Mouse (Mus musculus) MEL (cell line): ENCODE results near the gene Fam102a. TPM values are rescaled to one million over a fixed set of nuclear protein-coding genes. Genes with fewer than 3 reads are reported as not detected.

Experiments
- DNase-seq: peaks from one replicate; pipeline ENCODE4 v3.0.0; 2011; ENCODE audit warnings: low read depth, low spot score
- H3K27ac ChIP-seq: 2 replicates; pipeline ENCODE4 v1.5.1; 2012; ENCODE audit warnings: low read depth, mild to moderate bottlenecking, control low read depth, low read length, moderate library complexity; ENCODE audit not compliant: control insufficient read depth
- H3K27me3 ChIP-seq, 2 experiments: fragments of 150-350 bp in 1 of 2; sonication (generic) in 1 of 2; 2 replicates each; pipeline ENCODE4 v1.6.1; 2012; ENCODE audit warnings: low read length in 2 of 2, mild to moderate bottlenecking in 2 of 2, improper control_type of control experiment in 1 of 2, moderate library complexity in 1 of 2; ENCODE audit not compliant: insufficient read depth in 2 of 2, control insufficient read depth in 1 of 2
- H3K36me3 ChIP-seq, 2 experiments: 2 replicates each; pipeline ENCODE4 v1.6.1; 2012 to 2014; ENCODE audit warnings: low read length in 2 of 2, improper control_type of control experiment in 1 of 2, inconsistent platforms in 1 of 2, mild to moderate bottlenecking in 1 of 2; ENCODE audit not compliant: insufficient read depth in 2 of 2, control insufficient read depth in 1 of 2
- H3K4me1 ChIP-seq, 2 experiments: fragments of 150-350 bp in 1 of 2; sonication (generic) in 1 of 2; 2 replicates each; pipeline ENCODE4 v1.6.1; 2012; ENCODE audit warnings: low read length in 2 of 2, improper control_type of control experiment in 1 of 2, mild to moderate bottlenecking in 1 of 2; ENCODE audit not compliant: insufficient read depth in 2 of 2, control insufficient read depth in 1 of 2
- H3K4me3 ChIP-seq, 2 experiments: fragments of 150-350 bp in 1 of 2; sonication (generic) in 1 of 2; 2 replicates each; pipeline ENCODE4 v1.5.1; 2012; ENCODE audit warnings: low read depth in 2 of 2, low read length in 2 of 2, mild to moderate bottlenecking in 2 of 2, moderate library complexity in 2 of 2, control low read depth in 1 of 2, improper control_type of control experiment in 1 of 2; ENCODE audit not compliant: control insufficient read depth in 1 of 2, insufficient read depth in 1 of 2
- H3K79me2 ChIP-seq: 2 replicates; pipeline ENCODE4 v1.6.1; 2012; ENCODE audit warnings: mild to moderate bottlenecking, low read length, moderate library complexity; ENCODE audit not compliant: control insufficient read depth, poor library complexity, insufficient read depth
- H3K9ac ChIP-seq: 2 replicates; pipeline ENCODE4 v1.6.1; 2012; ENCODE audit warnings: low read depth, mild to moderate bottlenecking, control low read depth, low read length, moderate library complexity; ENCODE audit not compliant: control insufficient read depth, poor library complexity, severe bottlenecking
- H3K9me3 ChIP-seq: fragments of 150-350 bp; sonication (generic); replicated peaks from 2 replicates; pipeline ENCODE4 v1.6.1; 2012; ENCODE audit warnings: mild to moderate bottlenecking, low read length, improper control_type of control experiment, moderate library complexity; ENCODE audit not compliant: insufficient read depth
- BHLHE40 ChIP-seq: IDR thresholded peaks from 2 replicates; pipeline ENCODE4 v1.6.1; 2012; ENCODE audit warnings: low read depth, mild to moderate bottlenecking, inconsistent platforms, low read length, improper control_type of control experiment, borderline replicate concordance
- CHD1 ChIP-seq: IDR thresholded peaks from 2 replicates; pipeline ENCODE4 v1.6.1; 2012; ENCODE audit warnings: low read depth, mild to moderate bottlenecking, inconsistent platforms, low read length, improper control_type of control experiment
- CHD2 ChIP-seq: IDR thresholded peaks from 2 replicates; pipeline ENCODE4 v1.6.1; 2011; ENCODE audit warnings: low read length, improper control_type of control experiment
- GABPA ChIP-seq: IDR thresholded peaks from 2 replicates; pipeline ENCODE4 v1.6.1; 2012; ENCODE audit warnings: low read depth, mild to moderate bottlenecking, inconsistent platforms, low read length, improper control_type of control experiment, moderate library complexity
- HCFC1 ChIP-seq: IDR thresholded peaks from 2 replicates; pipeline ENCODE4 v1.6.1; 2012; ENCODE audit warnings: low read depth, mild to moderate bottlenecking, inconsistent platforms, low read length, improper control_type of control experiment, moderate library complexity
- JUND ChIP-seq: IDR thresholded peaks from 2 replicates; pipeline ENCODE4 v1.6.1; 2011; ENCODE audit warnings: low read depth, mild to moderate bottlenecking, improper control_type of control experiment, low read length
- MAFK ChIP-seq: IDR thresholded peaks from 2 replicates; pipeline ENCODE4 v1.6.1; 2011; ENCODE audit warnings: low read depth, mild to moderate bottlenecking, low read length, improper control_type of control experiment, borderline replicate concordance
- MAX ChIP-seq: IDR thresholded peaks from 2 replicates; pipeline ENCODE4 v1.6.1; 2011; ENCODE audit warnings: low read length, improper control_type of control experiment
- MAZ ChIP-seq: IDR thresholded peaks from 2 replicates; pipeline ENCODE4 v1.6.1; 2012; ENCODE audit warnings: low read depth, mild to moderate bottlenecking, inconsistent platforms, low read length, improper control_type of control experiment
- POLR2AphosphoS5 ChIP-seq: IDR thresholded peaks from 2 replicates; pipeline ENCODE4 v1.6.1; 2012; ENCODE audit warnings: low read depth, borderline replicate concordance, mild to moderate bottlenecking, inconsistent platforms, low read length, moderate library complexity, mixed read lengths
- RAD21 ChIP-seq: IDR thresholded peaks from 2 replicates; pipeline ENCODE4 v1.6.1; 2011; ENCODE audit warnings: mild to moderate bottlenecking, low read depth, low read length, improper control_type of control experiment
- RCOR1 ChIP-seq: IDR thresholded peaks from 2 replicates; pipeline ENCODE4 v1.6.1; 2012; ENCODE audit warnings: low read depth, mild to moderate bottlenecking, inconsistent platforms, low read length, improper control_type of control experiment
- TAL1 ChIP-seq: IDR thresholded peaks from 2 replicates; pipeline ENCODE4 v1.6.1; 2012; ENCODE audit warnings: mild to moderate bottlenecking, inconsistent platforms, low read length, moderate library complexity, mixed read lengths
- TCF12 ChIP-seq: IDR thresholded peaks from 2 replicates; pipeline ENCODE4 v1.6.1; 2014; ENCODE audit warnings: low read depth, mild to moderate bottlenecking, inconsistent platforms, low read length, improper control_type of control experiment, moderate library complexity
- UBTF ChIP-seq: IDR thresholded peaks from 2 replicates; pipeline ENCODE4 v1.6.1; 2012; ENCODE audit warnings: low read depth, mild to moderate bottlenecking, inconsistent platforms, low read length, improper control_type of control experiment, moderate library complexity, borderline replicate concordance; ENCODE audit not compliant: insufficient read depth
- USF1 ChIP-seq: IDR thresholded peaks from 2 replicates; pipeline ENCODE4 v1.6.1; 2014; ENCODE audit warnings: low read depth, mild to moderate bottlenecking, inconsistent platforms, low read length, improper control_type of control experiment, moderate library complexity
- ZC3H11A ChIP-seq: IDR thresholded peaks from 2 replicates; pipeline ENCODE4 v1.6.1; 2012; ENCODE audit warnings: low read depth, mild to moderate bottlenecking, inconsistent platforms, low read length, improper control_type of control experiment
- ZNF384 ChIP-seq: IDR thresholded peaks from 2 replicates; pipeline ENCODE4 v1.6.1; 2012; ENCODE audit warnings: low read depth, mild to moderate bottlenecking, inconsistent platforms, low read length, improper control_type of control experiment
- polyA plus RNA-seq, 2 experiments: library from polyadenylated mRNA; stranded (reverse) in 1 of 2; unstranded in 1 of 2; fragments of >175 nt in 1 of 2; fragments of >200 nt in 1 of 2; gene quantifications; 2 replicates each; pipeline versions ENCODE4 v1.2.1 to v1.2.4; 2012; ENCODE audit warnings: low replicate concordance in 2 of 2, low read depth in 1 of 2; ENCODE audit not compliant: insufficient read length in 2 of 2, insufficient read depth in 1 of 2, missing spikeins in 1 of 2
- total RNA-seq: library from RNA; depleted of rRNA; stranded (reverse); fragments of 300-350 nt; gene quantifications from 2 replicates; pipeline ENCODE4 v1.2.3, GENCODE M21; 2012

Gene Fam102a
- total and polyA plus RNA-seq, 3 experiments, result 1.8 to 2.4 TPM; not detected in 1

DNA sequence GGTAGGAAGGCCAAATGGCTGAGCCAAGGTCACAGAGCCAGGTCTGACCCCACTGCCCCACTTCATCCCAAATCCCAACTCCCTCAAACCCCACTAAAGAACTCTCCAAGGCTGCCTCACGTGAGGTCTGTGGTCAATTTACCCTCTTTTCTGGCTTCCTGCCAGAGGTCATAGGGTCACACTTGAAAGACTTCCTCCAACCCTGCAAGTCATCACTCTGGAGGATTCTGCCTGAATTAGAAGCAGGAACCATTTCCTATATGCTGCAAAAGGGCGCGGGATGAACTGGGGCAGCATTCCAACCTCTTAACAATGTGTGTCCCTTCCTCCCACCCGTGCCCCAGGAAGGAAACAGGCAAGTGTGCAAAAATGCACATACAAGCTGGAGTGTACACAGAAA is 25.8 kb upstream of the Fam102a start:
- Histone ChIP-seq H3K9me3 (no peaks in the 10 kb centered on the region), H3K36me3 (no peaks in the 10 kb centered on the region; a peak in 2 of 4 replicates), H3K27ac (no peak overlapping the region), H3K4me3 (no peak overlapping the region), H3K27me3 (no peaks in the 10 kb centered on the region), H3K4me1 (peaks cover 1 to 15% of the 10 kb centered on the region in 2 experiments; a peak in 3 of 4 replicates), H3K79me2 (no peaks in the 10 kb centered on the region), H3K9ac (no peak overlapping the region)
- no peak for DNase-seq
- no peak for TF ChIP-seq CHD1
- TF ChIP-seq TCF12, result no peak
- TF ChIP-seq MAX, result no peak
- no peak for TF ChIP-seq ZC3H11A
- TF ChIP-seq JUND, result no peak
- no peak for TF ChIP-seq BHLHE40
- TF ChIP-seq RAD21, result no peak
- TF ChIP-seq MAZ, result no peak
- TF ChIP-seq MAFK, result no peak
- no peak for TF ChIP-seq ZNF384
- no peak for TF ChIP-seq RCOR1
- no peak for TF ChIP-seq UBTF
- TF ChIP-seq GABPA, result no peak
- TF ChIP-seq TAL1, result no peak

DNA sequence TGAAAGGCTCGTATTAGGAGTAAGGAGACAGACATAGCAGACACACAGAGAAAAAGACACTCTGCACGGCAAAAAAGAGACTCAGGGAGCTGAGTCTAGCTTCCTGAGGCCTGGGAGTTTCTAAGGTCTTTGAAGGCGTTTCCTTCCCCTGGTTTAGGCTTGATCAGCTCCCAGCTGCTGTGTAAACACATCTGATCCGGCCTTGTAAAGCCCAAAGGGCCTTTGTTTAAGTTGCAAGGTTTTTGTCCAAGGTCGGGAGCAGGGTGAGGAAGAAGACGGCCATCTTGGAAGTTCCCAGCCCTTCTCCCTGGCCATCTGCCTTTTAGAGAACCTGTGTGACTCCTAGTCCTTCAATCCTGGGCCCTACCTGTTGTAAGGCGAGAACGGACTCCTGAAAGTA is 25.2 kb upstream of the Fam102a start:
- Histone ChIP-seq H3K27ac (no peak overlapping the region), H3K79me2 (no peaks in the 10 kb centered on the region), H3K27me3 (no peaks in the 10 kb centered on the region), H3K36me3 (no peaks in the 10 kb centered on the region; a peak in 2 of 4 replicates), H3K4me1 (peaks cover 1 to 15% of the 10 kb centered on the region in 2 experiments; a peak in 3 of 4 replicates), H3K9me3 (no peaks in the 10 kb centered on the region), H3K4me3 (no peak overlapping the region), H3K9ac (no peak overlapping the region)
- DNase-seq, result no peak
- TF ChIP-seq USF1, result no peak
- no peak for TF ChIP-seq GABPA
- no peak for TF ChIP-seq UBTF
- no peak for TF ChIP-seq HCFC1
- TF ChIP-seq CHD2, result no peak
- no peak for TF ChIP-seq CHD1
- TF ChIP-seq ZC3H11A, result no peak
- no peak for TF ChIP-seq POLR2AphosphoS5
- no peak for TF ChIP-seq MAZ
